Mouse (Mus musculus) bone marrow, adult 2 months (tissue): ENCODE data around the gene Fancd2. TPM values are rescaled to one million over a fixed set of nuclear protein-coding genes. Genes with fewer than 3 reads are reported as not detected.

Source experiments
- H3K27ac ChIP-seq: fragments of 200-500 bp; 2 replicates; pipeline ENCODE4 v1.5.1; 2012; ENCODE audit warnings: low read depth, mild to moderate bottlenecking, control low read depth, inconsistent platforms, low read length; ENCODE audit not compliant: control insufficient read depth, poor library complexity, insufficient read depth
- H3K4me1 ChIP-seq: fragments of 200-500 bp; 2 replicates; pipeline ENCODE4 v1.6.1; 2011; ENCODE audit warnings: low read length; ENCODE audit not compliant: control insufficient read depth, insufficient read depth
- H3K4me3 ChIP-seq: fragments of 200-500 bp; replicated peaks from 2 replicates; pipeline ENCODE3; 2011; ENCODE audit warnings: mild to moderate bottlenecking, low read depth, low read length, control low read depth; ENCODE audit not compliant: control insufficient read depth
- CTCF ChIP-seq: fragments of 200-500 bp; IDR thresholded peaks from 2 replicates; pipeline ENCODE4 v1.5.1; 2011; ENCODE audit warnings: low read length, control low read depth; ENCODE audit not compliant: control insufficient read depth, insufficient read depth
- POLR2A ChIP-seq: fragments of 200-500 bp; IDR thresholded peaks from 2 replicates; pipeline ENCODE4 v1.6.1; 2011; ENCODE audit warnings: low read depth, mild to moderate bottlenecking, control low read depth, low read length, borderline replicate concordance; ENCODE audit not compliant: control insufficient read depth
- WGBS: fragments of 180-500 bp; shearing (Covaris S2); methylation state at CpG from one replicate; pipeline ENCODE4 v1.1.7; 2018; 5-methylcytosine and 5-hydroxymethylcytosine counted together
- polyA plus RNA-seq: library from polyadenylated mRNA; stranded (reverse); fragments of >200 nt; gene quantifications from 2 replicates; pipeline ENCODE4 v1.2.4, GENCODE M21; 2011; ENCODE audit warnings: low replicate concordance; ENCODE audit not compliant: missing spikeins, insufficient read depth, insufficient read length

Gene Fancd2
- polyA plus RNA-seq, 1 experiment, result 11.0 TPM

DNA sequence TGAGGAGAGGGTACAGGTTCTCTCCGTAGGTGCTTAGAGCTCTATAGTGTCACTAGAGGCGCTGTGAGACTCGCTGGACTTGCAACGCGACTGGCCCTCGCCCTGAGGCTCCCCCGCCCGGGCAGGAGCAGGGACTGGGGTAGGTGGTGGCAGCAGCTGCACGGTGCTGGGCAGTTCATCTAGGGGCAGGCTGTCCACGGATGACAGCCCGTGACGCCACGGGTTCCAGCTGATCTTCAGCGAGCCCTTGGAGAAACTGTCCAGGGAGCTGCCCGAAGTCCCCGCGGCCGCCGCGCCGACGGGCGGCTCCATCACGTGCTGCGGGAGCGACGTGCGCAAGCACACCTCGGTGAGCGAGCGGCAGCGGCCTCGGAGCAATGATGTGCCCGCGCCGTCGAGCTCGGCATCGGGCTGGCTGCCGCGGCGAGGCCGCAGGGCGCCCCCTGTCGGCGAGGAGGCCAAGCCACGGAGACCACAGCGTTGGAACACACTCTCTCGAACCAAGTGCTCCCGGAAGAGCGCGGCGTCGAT is 37.2 kb upstream of the Fancd2 start:
- 2% methylated on average over 54 of the region's 54 CpGs for WGBS
- Histone ChIP-seq H3K4me1 (no peaks in the 10 kb centered on the region), H3K27ac (peak overlapping the region; percentile 83), H3K4me3 (peak overlapping the region; percentile 67)
- TF ChIP-seq POLR2A (no peak; the same call in 1 of the 2 replicates), CTCF (peak; percentile 90)

DNA sequence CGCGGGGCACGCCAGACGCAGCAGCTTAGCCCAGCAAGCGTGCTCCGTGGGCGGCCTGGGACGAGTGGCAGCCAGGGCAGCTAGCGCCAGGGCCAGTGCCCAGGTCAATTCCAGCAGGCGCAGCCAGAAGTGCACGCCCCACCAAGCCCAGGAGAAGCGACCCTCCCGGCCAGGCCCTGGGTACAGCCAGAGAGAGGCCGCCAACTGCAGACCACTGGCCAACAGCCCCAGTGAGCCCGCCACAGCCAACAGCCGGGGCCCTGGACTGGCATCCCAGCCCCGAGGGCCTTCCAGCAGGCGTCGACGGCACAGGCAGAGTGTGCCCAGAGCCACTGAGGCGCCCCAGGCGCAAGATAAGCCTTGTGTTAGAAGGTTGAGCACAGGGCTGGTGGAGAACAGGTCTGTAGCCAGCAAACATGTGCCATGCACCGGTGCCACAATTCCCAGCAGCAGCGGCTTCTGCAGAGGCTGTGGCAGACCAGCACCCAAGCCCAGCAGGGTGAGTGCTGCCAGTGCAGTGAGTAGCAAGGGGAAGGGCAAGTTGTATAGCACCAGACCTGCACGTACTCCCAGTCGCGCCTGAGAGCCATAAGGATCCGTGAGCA is 36.3 kb upstream of the Fancd2 start:
- Histone ChIP-seq H3K4me3 (peak overlapping the region; percentile 67), H3K27ac (peak overlapping the region; percentile 47; the same call in 1 of the 2 replicates), H3K4me1 (no peaks in the 10 kb centered on the region)
- TF ChIP-seq POLR2A (no peak), CTCF (no peak)
- WGBS, result 58% methylated on average over 28 of the region's 28 CpGs

DNA sequence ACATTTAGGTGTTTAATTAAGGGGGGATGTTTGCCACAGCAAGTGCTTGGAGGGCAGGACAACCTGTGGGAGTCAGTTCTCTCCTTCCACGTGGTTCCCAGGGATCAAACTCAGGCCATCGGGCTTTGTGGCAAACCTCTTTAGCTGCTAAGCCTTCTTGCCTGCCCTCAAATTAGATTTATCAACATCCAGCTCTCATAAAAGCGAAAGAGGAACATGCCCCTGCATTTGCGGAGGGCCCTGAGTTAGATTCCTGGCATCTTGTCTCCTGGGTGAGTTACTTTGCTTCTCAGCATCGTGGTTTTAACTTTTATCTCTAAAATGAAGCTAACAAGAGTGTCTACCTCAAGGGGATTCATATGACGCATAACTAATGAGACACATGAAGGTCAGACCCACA is 32.1 kb upstream of the Fancd2 start:
- Histone ChIP-seq H3K4me1 (no peaks in the 10 kb centered on the region), H3K27ac (no peak overlapping the region), H3K4me3 (no peak overlapping the region)
- TF ChIP-seq CTCF (no peak), POLR2A (no peak)
- WGBS, result 23% methylated on average over 6 of the region's 6 CpGs

DNA sequence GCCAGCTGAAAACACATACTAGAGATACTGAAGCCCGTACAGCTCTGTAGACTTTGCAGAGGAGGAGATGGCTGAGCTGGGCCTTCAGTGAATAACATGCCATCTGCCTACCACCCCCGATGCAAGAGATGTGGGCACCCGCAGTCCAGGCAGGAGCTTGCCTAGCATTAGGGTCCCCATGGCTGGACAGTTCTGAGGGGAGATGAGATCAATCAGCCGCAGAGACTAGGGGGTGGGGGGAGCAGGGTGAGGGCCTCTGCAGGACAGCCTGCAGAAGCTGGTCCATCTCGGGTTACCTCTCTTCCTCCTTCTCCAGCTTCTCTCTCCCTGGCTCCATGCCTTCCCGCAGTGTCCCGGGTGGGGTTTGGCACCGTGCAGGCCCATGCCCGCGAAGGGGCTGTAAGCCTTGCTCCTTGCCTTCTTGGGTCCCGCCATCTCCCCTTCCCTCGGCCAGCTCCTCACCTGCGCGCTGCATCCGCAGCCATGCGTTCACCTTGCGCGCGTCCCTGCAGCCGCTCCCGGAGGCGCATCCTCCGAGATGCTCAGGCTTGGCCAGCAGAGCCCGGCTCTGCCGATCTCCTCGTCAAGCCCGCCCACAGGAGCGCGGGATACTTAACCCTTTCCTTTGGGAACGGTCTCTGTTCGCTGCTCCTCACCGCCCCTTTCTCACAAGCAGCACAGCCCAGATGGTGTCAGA is 29.9 kb upstream of the Fancd2 start, which contains the start of gene Prrt3:
TSS of gene Prrt3 (minus strand) at position 544 of the 697 bp plus-strand sequence.
- TF ChIP-seq CTCF (no peak), POLR2A (no peak)
- Histone ChIP-seq H3K4me3 (no peak within 1 kb of the TSS), H3K4me1 (no peaks in the 10 kb centered on the region), H3K27ac (no peak within 1 kb of the TSS)
- 28% methylated on average over 32 of the region's 32 CpGs for WGBS

DNA sequence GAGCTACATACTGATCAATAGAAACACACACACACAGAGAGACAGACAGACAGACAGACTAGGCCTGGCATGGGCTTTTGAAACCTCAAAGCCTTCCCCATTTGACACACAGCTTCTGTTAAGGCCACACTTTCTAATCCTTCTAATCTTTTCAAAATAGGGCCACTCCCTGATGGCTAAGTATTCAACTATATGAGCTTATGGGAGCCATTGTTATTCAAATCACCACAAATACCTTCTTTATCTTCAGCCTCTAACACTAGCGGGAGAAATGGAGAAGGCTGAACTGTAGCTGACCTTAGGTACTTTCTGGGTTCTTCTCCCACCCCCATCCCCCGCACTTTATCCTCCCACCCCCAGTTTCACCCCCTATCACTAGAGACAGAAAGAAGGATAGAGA is 28.7 kb upstream of the Fancd2 start:
- TF ChIP-seq POLR2A, result no peak
- no peak for TF ChIP-seq CTCF
- no peak overlapping the region for H3K27ac ChIP-seq
- H3K4me1 ChIP-seq, result no peaks in the 10 kb centered on the region
- no peak overlapping the region for H3K4me3 ChIP-seq
- whole genome bisulfite sequencing, result 79% methylated on average over 2 of the region's 2 CpGs

DNA sequence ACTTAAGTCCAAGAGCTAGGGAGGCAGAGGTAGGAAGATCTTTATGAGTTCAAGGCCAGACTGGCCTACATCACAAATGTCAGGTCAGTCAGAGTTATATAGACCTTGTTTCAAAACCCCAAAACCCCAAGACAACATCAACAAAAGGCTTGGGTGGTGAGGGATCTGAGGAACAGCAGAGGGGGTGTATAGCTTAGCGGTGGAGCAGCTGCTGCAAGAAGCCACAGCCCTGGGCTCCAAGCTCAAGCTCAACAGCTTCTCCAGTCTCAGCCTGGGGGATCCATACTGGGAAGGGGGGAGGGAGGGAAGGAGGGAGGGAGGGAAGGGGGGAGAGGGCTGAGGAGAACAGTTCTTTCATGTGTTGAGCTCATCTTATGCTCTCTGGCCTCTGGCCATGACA is 25.8 kb upstream of the Fancd2 start:
- Histone ChIP-seq H3K4me3 (no peak overlapping the region), H3K27ac (no peak overlapping the region), H3K4me1 (no peaks in the 10 kb centered on the region)
- 84% methylated on average over 1 of the region's 1 CpGs for WGBS
- TF ChIP-seq POLR2A (no peak), CTCF (no peak)

DNA sequence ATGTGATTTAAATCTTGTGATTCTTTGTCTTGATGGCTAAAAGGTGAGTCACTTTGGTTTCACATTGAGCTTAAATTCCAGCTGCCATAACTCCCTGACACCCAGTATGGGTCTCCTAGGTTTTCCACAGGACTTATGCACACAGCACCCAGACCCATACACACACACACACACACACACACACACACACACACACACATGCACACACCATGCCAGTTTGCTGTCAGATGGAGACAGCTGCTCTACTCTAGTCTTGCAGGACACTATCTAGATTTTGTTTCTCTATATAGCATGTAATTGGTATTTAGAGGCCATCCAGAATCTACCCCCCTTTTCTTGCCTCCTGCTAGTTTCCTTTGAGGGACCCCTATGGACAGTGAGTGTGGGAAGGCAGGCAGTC is 24.4 kb upstream of the Fancd2 start:
- H3K27ac ChIP-seq, result no peak overlapping the region
- H3K4me1 ChIP-seq, result no peaks in the 10 kb centered on the region
- no peak overlapping the region for H3K4me3 ChIP-seq
- TF ChIP-seq POLR2A, result no peak
- TF ChIP-seq CTCF, result no peak

DNA sequence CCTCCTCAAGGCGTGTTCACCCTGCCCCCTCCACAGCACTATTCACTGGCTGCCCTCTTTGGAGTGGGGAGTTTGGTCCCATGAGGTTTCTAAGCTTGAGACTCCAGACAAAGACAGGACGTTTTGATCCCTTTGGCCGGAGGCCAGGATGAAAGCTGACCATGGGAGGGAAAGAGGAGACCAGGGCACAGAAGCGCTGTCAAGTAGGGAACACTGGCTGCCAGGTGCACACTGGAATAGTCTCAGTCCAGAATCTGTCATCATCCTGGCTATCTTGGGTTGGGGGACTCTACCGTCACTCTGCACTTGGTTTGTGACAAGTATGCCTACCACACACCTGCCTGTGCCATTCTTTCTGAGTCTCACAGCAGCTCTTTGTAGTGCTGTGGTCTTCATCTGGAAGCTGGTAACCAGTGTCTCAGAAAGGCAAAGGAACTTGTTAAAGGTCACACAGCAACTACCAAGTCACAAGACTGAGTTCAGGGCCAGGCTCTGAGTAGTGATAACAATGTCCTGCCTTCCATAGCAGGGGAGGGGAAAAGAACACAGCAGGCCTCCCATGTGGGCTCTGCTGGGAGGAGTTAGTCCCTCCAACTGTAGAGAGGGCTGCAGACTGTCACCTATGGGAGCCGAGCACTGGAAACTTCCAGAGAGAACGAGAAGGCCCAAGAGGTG is 23.1 kb upstream of the Fancd2 start:
- Histone ChIP-seq H3K27ac (no peak overlapping the region), H3K4me1 (no peaks in the 10 kb centered on the region), H3K4me3 (no peak overlapping the region)
- TF ChIP-seq CTCF, result no peak
- no peak for TF ChIP-seq POLR2A
- 71% methylated on average over 7 of the region's 7 CpGs for WGBS
